Mouse (Mus musculus) CH12.LX (cell line): Measurements from ENCODE around the gene Pkn1.

ENCODE experiments used
- CTCF ChIP-seq, 2 experiments: IDR thresholded peaks in 1 of 2; conservative IDR thresholded peaks in 1 of 2; 2 replicates each; pipeline ENCODE4 v1.5.1; 2011 to 2012; ENCODE audit warnings: low read depth in 2 of 2, low read length in 2 of 2, improper control_type of control experiment in 1 of 2, inconsistent platforms in 1 of 2, mild to moderate bottlenecking in 1 of 2, moderate library complexity in 1 of 2
- MAX ChIP-seq: IDR thresholded peaks from 2 replicates; pipeline ENCODE4 v1.6.1; 2011; ENCODE audit warnings: low read length, improper control_type of control experiment
- POLR2A ChIP-seq: IDR thresholded peaks from 2 replicates; pipeline ENCODE4 v1.6.1; 2011; ENCODE audit warnings: low read depth, mild to moderate bottlenecking, improper control_type of control experiment, low read length
- USF2 ChIP-seq: conservative IDR thresholded peaks from 2 replicates; pipeline ENCODE4 v1.6.1; 2011; ENCODE audit warnings: low read depth, low read length, improper control_type of control experiment

GRCm38 (mm10) chr8:83715031-83715690, 16.2 kb upstream of the Pkn1 start, which contains the start of gene Ddx39:
- TF ChIP-seq POLR2A (peak; percentile 95), USF2 (peak; percentile 80), MAX (peak; percentile 73), CTCF (conservative IDR thresholded peaks at IDR 0.05 in 1 of 2, IDR thresholded peaks at IDR 0.05 in 1 of 2; ENCODE audit: low read depth in 2 of 2, low read length in 2 of 2) (no peak)
